16 mouse cellular contexts compared by ENCODE assay signal in the genomic region with DNA sequence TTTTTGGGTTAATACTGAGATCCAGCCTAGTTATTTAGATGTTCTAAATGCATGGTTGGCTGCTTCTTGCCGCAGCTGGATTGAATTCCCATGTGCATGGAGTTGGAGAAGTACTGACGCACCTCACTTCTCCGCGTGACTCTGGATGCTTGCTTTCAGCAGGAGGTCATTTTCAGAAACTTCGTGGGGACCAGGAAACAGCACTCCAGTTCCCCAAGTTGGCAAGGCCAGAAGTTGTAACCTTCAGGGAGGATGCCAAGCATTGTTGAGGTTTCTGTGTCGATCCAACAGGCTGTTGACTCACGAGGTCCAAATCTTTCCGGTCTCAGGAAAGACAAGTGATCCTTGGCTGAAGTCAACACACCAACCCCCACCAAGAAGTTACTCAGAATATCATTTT.
DNase-seq lines count a peak whose midpoint lies in the region; ATAC-seq and TF ChIP-seq lines count a peak whose summit lies in the region.
"Had no signal": no experiment of that assay in that cellular context is flagged by ENCODE, and none has a peak within 500 bp of the region (broad histone marks: within the 10 kb centered on the region; RNA-seq: fewer than 3 reads in every experiment).

No protein-coding gene starts in this region.

- H3K9me3 ChIP-seq in embryonic facial prominence, embryonic 14.5 days (ENCODE audit: control insufficient read depth, low read length): 0 out of 2 replicates have a peak, but pooled peaks cover 5% of the 10 kb centered on the region
- no peaks in the 10 kb centered on the region for H3K9me3 ChIP-seq in embryonic facial prominence, embryonic 10.5 days
- no peaks in the 10 kb centered on the region for H3K9me3 ChIP-seq in forebrain, postnatal 0 days (ENCODE audit: low read length)
- H3K9me3 ChIP-seq: embryonic facial prominence, embryonic 13.5 days; stomach, embryonic 15.5 days had no signal

- H3K9ac ChIP-seq in embryonic facial prominence, embryonic 14.5 days (ENCODE audit: low read depth, low read length): no peak overlapping the region
- H3K9ac ChIP-seq in forebrain, postnatal 0 days: no peak overlapping the region
- H3K9ac ChIP-seq: embryonic facial prominence, embryonic 13.5 days; stomach, embryonic 15.5 days had no signal

- TF ChIP-seq CTCF in forebrain, postnatal 0 days (IDR thresholded peaks at IDR 0.05; ENCODE audit: low read depth): no peak

- WGBS in embryonic facial prominence, embryonic 14.5 days: 72% methylated on average over 8 of the region's 8 CpGs
- WGBS in embryonic facial prominence, embryonic 10.5 days: 86% methylated on average over 8 of the region's 8 CpGs
- WGBS in forebrain, postnatal 0 days: 92% methylated on average over 8 of the region's 8 CpGs

- H3K27me3 ChIP-seq in embryonic facial prominence, embryonic 14.5 days (replicated peaks; ENCODE audit: control insufficient read depth, insufficient read depth, low read length): no peaks in the 10 kb centered on the region
- H3K27me3 ChIP-seq in embryonic facial prominence, embryonic 10.5 days (replicated peaks; ENCODE audit: low read depth, poor library complexity, severe bottlenecking): no peaks in the 10 kb centered on the region
- no peaks in the 10 kb centered on the region for H3K27me3 ChIP-seq in forebrain, postnatal 0 days (ENCODE audit: insufficient read depth, low read length)
- H3K27me3 ChIP-seq: embryonic facial prominence, embryonic 13.5 days; megakaryocyte, embryonic 14.5 days; stomach, embryonic 15.5 days had no signal

- H3K36me3 ChIP-seq in embryonic facial prominence, embryonic 14.5 days (ENCODE audit: control insufficient read depth, insufficient read depth, low read length): no peaks in the 10 kb centered on the region
- no peaks in the 10 kb centered on the region for H3K36me3 ChIP-seq in embryonic facial prominence, embryonic 10.5 days (replicated peaks)
- H3K36me3 ChIP-seq in forebrain, postnatal 0 days (ENCODE audit: insufficient read depth): no peaks in the 10 kb centered on the region
- H3K36me3 ChIP-seq: embryonic facial prominence, embryonic 13.5 days; stomach, embryonic 15.5 days had no signal

- DNase-seq in embryonic facial prominence, embryonic 14.5 days (ENCODE audit: low spot score): peak; percentile 3
- DNase-seq in embryonic facial prominence, embryonic 10.5 days (ENCODE audit: low spot score): no peak
- peak; percentile 98 for DNase-seq in 3T3-L1 (ENCODE audit: low read depth, low spot score)
- DNase-seq in fibroblast of lung, adult 2 months (ENCODE audit: low read depth): peak; percentile 85
- DNase-seq in kidney, postnatal 36 days: peak; percentile 14 to 31
- DNase-seq in spleen, adult 18-20 months: no peak
- no peak for DNase-seq in forebrain, postnatal 0 days
- no peak for DNase-seq in ovary, postnatal 14 days (ENCODE audit: low spot score)
- DNase-seq: B cell, adult 2 months; cerebellum, adult 8-10 months; right cerebral cortex, adult 18-20 months had no signal

- H3K4me2 ChIP-seq in embryonic facial prominence, embryonic 14.5 days (ENCODE audit: low read depth, low read length): no peak overlapping the region
- H3K4me2 ChIP-seq in forebrain, postnatal 0 days (ENCODE audit: low read depth): no peak overlapping the region
- H3K4me2 ChIP-seq: embryonic facial prominence, embryonic 13.5 days; liver, embryonic 11.5 days; stomach, embryonic 15.5 days had no signal

- no peaks in the 10 kb centered on the region for H3K4me1 ChIP-seq in embryonic facial prominence, embryonic 14.5 days (ENCODE audit: control insufficient read depth, insufficient read depth, low read length)
- no peaks in the 10 kb centered on the region for H3K4me1 ChIP-seq in embryonic facial prominence, embryonic 10.5 days
- 0 out of 2 replicates have a peak, but pooled peaks cover 4% of the 10 kb centered on the region for H3K4me1 ChIP-seq in forebrain, postnatal 0 days (ENCODE audit: insufficient read depth)
- H3K4me1 ChIP-seq: embryonic facial prominence, embryonic 13.5 days; stomach, embryonic 15.5 days had no signal

- no peak overlapping the region for H3K27ac ChIP-seq in embryonic facial prominence, embryonic 14.5 days (replicated peaks; ENCODE audit: low read depth, low read length)
- H3K27ac ChIP-seq in embryonic facial prominence, embryonic 10.5 days (replicated peaks): no peak overlapping the region
- no peak overlapping the region for H3K27ac ChIP-seq in forebrain, postnatal 0 days (ENCODE audit: low read depth, low read length)
- H3K27ac ChIP-seq: embryonic facial prominence, embryonic 13.5 days; stomach, embryonic 15.5 days had no signal

- no peak overlapping the region for H3K4me3 ChIP-seq in embryonic facial prominence, embryonic 14.5 days (ENCODE audit: low read depth, low read length)
- no peak overlapping the region for H3K4me3 ChIP-seq in embryonic facial prominence, embryonic 10.5 days
- H3K4me3 ChIP-seq in forebrain, postnatal 0 days (ENCODE audit: low read depth, low read length): no peak overlapping the region
- H3K4me3 ChIP-seq: embryonic facial prominence, embryonic 13.5 days; megakaryocyte, embryonic 14.5 days; stomach, embryonic 15.5 days had no signal

- no peak for ATAC-seq in embryonic facial prominence, embryonic 14.5 days (ENCODE audit: low read depth)
- no peak for ATAC-seq in forebrain, postnatal 0 days
- ATAC-seq: intestine, embryonic 16.5 days had no signal

Comparison
In these comparisons a context has a peak if more than half of its experiments do, and no peak if none do; other contexts are left out.
1. DNase-seq: peak in embryonic facial prominence, embryonic 14.5 days (single experiment), 3T3-L1 (single experiment), fibroblast of lung, adult 2 months (single experiment) and kidney, postnatal 36 days (2 of 2); none in embryonic facial prominence, embryonic 10.5 days (single experiment), spleen, adult 18-20 months (0 of 2), forebrain, postnatal 0 days (single experiment) and ovary, postnatal 14 days (single experiment).